Mouse (Mus musculus): ENCODE results near the gene Ap4e1.

The Ap4e1 gene

GRCm38 (mm10) chr2:127008469-127008998 lies at the start of gene Ap4e1:
Ap4e1 (plus strand) TSS chr2:127008717.
- DNase-seq (ENCODE audit: low read depth, low spot score): peak; percentile 96

DNA sequence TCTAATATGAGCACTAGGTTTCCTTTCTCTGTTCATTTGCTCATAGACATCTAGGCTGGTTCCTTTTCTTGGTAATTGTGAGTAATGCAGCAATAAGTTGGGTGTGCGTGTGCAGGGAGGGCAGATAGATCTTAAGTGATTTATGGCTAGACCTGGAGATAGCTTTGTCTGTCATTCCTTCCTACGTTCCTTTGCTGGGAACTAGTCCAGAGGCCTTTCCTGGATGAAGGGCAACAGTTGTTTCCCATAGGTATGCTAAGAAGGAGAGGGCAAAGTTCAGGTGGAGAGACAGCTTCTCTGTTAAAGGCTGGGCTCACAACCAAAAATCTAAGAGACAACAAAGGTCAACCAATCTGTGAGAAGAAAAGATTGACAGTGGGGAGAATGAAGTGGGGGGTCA lies 46.8 kb upstream of the Ap4e1 start:
- DNase-seq (ENCODE audit: low read depth, low spot score): no peak

DNA sequence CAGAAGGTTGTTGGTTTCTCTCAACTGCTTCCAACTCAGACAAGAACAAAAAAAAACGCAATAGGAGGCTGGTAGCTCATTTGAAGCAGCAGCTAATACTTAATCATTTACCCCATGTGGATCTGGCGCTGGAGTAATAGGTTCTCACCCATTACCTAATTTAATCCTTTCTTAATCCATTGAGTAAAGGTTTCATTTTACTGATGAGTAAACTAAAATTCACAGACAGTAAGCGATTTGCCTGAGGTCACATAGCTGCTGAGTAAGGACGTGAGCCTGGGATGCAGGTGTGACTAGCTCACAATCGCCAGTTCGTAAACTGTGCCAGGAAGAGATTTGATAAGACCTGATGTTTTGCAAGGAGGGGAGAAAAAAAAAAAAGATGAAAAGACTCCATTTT lies 31.1 kb upstream of the Ap4e1 start:
- DNase-seq (ENCODE audit: low read depth, low spot score): no peak

GRCm38 (mm10) chr2:126983221-126983620 lies 25.3 kb upstream of the Ap4e1 start:
- no peak for DNase-seq (ENCODE audit: low read depth, low spot score)

GRCm38 (mm10) chr2:126989919-126990318 lies 18.6 kb upstream of the Ap4e1 start:
- no peak for DNase-seq (ENCODE audit: low read depth, low spot score)

- no peak for DNase-seq (ENCODE audit: low read depth, low spot score)
Observed at GRCm38 (mm10) chr2:126992742-126993141, 15.8 kb upstream of the Ap4e1 start.

DNA sequence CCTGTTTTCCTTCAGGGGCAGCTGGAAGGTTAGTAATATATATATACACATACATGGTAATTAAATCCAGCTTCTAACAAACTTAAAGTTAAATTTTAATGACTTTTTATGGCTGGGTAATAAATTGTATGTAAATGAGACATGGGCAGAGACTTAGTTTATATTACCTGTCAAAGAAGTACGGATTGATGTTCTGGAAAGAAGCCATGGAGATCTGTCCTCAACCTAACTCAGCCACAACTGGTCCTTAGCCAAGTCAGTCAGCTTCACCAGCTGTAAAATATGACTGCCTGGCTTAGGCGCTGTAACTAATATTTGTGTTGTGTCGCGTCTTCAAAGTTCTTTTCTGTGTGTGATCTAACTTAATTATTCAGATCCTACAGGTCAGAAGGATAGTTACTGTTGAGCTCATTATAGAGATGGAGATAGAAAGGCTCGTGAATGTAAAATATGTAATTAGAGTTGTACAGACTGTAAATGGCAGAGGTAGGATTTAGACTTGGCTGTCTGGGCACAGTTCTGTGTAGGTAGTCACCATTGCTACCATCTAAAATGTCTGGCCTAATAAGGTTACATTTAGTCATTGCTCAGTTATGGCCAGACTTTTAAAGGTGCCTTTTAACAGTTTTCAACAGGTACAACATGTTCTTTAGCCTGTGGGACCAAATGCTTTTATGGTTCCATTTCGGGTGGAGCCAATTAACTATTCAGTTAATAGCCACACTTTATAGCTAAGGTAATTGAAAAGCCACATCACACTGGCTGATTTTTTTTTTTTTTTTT lies 13.9 kb upstream of the Ap4e1 start:
- DNase-seq (ENCODE audit: low read depth, low spot score): peak; percentile 33

DNA sequence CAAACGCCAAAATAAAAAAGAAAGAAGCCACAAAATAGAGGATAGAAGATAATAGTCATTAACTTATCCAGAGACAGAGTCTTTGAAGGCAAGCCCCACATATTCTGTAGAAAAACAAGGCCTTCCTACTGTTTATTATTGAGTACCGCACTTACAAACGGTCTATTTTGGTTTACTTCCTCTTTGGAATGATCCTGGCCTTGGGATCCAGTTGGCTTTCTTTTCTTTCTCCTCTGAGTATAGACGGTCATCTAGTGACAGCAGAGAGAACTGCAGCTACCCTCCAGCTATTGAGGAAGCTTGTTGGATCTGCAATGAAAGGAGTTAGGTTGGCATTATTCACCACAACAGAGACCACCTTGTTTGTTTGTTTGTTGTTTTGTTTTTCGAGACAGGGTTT lies 11.8 kb upstream of the Ap4e1 start:
- peak; percentile 52 for DNase-seq (ENCODE audit: low read depth, low spot score)

DNA sequence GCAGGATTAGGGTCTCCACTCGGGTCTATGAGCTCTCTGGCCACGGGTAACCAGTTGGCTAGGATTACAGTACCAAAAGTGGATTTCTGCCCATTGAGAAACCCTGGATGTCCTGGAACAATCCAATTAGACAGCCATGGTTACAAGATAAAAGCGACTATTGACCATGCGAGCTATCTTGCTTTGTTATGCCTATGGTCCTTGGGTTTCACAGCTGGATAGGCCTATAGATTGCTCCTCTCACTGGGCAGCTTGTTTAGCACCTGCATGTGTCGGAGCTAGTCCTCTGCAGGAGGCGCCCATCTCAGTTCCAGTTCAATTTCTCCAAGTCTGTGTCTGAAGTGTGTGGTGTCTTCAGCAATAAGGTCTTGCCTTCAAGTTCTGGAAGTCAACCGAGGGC lies 10.3 kb upstream of the Ap4e1 start:
- no peak for DNase-seq (ENCODE audit: low read depth, low spot score)

DNA sequence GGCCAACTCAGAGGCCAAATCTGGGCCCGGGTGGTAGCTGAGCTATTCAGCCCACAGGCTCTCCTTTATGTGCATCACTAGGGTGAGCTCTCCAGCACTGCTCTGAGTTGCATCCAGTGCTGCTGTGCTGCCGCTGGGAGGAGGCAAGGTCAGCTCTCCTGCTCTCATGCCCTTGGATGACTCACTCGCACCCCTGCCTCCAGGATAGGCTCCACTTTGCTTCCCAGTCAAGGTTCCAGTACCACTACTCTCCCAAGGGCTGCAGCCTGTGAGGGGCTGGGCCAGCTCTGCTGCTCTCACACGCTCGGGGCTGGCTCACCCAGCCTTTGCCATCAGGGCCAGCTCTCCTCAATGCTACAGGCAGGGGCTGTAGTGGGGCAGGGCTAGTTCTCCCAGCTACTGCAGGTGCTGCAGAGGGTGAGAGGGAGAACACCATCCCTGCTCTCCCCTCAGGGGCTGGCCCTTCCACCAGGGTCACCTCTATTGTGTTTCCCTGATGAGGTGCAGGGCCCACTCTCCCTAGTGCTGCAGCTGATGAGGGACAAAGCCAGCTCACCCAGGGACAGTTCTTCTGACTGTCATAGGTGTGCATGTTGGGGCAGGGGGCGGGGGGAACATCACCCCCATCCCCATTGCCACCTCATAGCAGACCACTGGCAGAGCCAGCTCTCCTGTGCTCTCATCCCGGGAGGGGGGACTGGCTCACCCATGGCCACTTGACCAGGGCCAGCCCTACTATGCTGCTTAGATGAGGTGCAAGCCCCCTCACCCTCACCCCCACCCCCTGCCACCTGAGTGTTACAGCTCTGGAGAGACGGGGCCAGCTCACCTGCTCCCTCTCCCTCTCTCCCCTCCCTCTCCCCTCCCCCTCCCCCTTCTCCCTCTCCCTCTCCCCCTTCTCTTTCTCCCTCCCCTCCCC lies 7.9 kb upstream of the Ap4e1 start:
- DNase-seq (ENCODE audit: low read depth, low spot score): no peak

- DNase-seq (ENCODE audit: low read depth, low spot score): no peak
Observed at GRCm38 (mm10) chr2:127004046-127004445, 4.5 kb upstream of the Ap4e1 start.

- DNase-seq (ENCODE audit: low read depth, low spot score): peak; percentile 58
Observed at GRCm38 (mm10) chr2:127006634-127007370, 1.7 kb upstream of the Ap4e1 start.

- no peak for DNase-seq (ENCODE audit: low read depth, low spot score)
Observed at GRCm38 (mm10) chr2:127007509-127007908, 1.0 kb upstream of the Ap4e1 start.

GRCm38 (mm10) chr2:127035006-127035605 lies 26.6 kb downstream of the Ap4e1 start:
- no peak for DNase-seq (ENCODE audit: low read depth, low spot score)

- DNase-seq (ENCODE audit: low read depth, low spot score): no peak
Observed at GRCm38 (mm10) chr2:127037299-127037698, 28.8 kb downstream of the Ap4e1 start.

DNA sequence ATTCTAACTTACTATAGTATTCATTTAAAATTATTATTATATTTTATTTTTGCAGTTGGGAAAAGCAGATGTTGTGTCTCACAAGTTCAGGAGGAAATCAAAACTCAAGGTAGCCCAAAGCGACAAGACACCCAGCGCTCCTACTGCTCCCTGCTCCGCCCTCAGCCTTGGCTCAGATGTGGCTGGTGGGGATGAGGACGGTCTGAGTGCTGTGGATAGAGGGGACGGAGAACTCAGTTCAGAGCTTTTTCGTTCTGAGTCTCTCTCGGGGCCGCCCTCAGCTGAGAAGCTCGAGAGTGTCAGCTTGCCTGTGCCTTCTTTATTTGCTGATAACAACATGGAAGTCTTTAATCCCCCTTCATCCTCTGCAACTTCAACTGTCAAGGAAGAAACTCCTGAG lies 53.0 kb downstream of the Ap4e1 start:
- DNase-seq (ENCODE audit: low read depth, low spot score): no peak

- DNase-seq (ENCODE audit: low read depth, low spot score): no peak
Observed at GRCm38 (mm10) chr2:127068806-127069205, 60.3 kb downstream of the Ap4e1 start.

DNA sequence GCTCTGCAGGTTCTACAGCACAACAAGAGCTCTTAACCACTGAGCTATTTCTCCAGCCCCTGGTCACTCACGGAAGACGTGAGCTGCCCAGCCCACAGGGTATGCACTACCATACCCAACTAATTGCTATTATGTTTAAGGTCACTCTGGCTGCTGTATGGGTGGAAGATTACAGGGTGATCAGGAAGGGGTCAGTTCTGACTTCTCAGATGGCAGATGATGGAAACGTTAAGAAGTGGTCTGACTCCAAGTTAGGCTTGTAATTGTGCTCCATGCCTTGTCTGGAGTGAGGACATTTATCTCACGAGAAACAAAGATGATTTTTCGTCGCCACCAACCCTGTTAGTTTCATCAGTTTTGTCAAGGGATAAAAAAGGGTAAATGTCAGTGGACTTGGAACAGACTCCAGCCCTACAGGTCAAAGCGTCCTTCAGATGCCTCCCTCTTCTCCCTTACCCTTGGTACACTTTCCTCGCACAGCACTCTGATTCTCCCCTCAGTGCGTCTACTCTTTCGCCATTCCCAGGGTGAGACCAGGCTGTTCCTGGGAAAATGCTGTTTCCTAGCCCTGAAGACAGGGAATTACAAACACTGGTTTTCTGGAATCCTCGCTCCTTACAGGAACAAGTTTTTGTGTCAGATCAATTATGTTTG lies 61.4 kb downstream of the Ap4e1 start:
- peak; percentile 25 for DNase-seq (ENCODE audit: low read depth, low spot score)

GRCm38 (mm10) chr2:127070435-127070841 lies 61.9 kb downstream of the Ap4e1 start, which contains the start of gene Blvra:
Blvra (plus strand) TSS chr2:127070665.
- peak; percentile 96 for DNase-seq (ENCODE audit: low read depth, low spot score)

DNA sequence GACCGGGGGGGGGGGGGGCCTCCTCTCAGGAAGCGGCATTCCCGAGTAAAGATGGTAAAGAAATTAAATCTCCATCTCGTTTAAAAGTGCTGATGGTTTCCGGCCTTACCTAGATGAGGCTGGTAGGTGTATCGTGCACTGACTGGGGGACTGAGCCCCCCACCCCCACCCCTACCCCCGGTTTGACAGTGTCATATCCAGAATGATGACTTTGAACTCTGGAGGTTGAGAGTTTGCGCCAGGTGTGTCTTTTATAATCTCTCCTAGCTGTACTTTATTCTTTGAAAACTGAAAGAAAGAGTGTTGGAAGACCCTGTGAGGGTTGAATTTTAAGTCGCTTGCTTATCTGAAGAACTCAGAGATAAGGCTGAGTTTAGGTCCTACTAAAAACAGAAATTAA lies 62.4 kb downstream of the Ap4e1 start:
- no peak for DNase-seq (ENCODE audit: low read depth, low spot score)

- no peak for DNase-seq (ENCODE audit: low read depth, low spot score)
Observed at GRCm38 (mm10) chr2:127074116-127074515, 65.6 kb downstream of the Ap4e1 start.

All from forelimb bud, embryonic 11.5 days (tissue).